Mouse (Mus musculus) lung, postnatal 0 days (tissue): ENCODE results near the gene Metap1d. TPM values are rescaled to one million over a fixed set of nuclear protein-coding genes. Genes with fewer than 3 reads are reported as not detected.
A peak's percentile ranks its signal among the peaks of the same experiment; 100 is the strongest.

Experiments used
- ATAC-seq: fragments of 200-750 bp; cut with Nextera tagmentation; 2 replicates; pipeline ENCODE4 v1.8.0; 2017; ENCODE audit warnings: moderate library complexity
- DNase-seq: peaks from one replicate; pipeline ENCODE4 v3.0.0-alpha.2; 2016; ENCODE audit warnings: low spot score
- H3K27ac ChIP-seq: fragments of 300-500 bp; sonication (generic); 2 replicates; pipeline ENCODE4 v1.5.1; 2014; ENCODE audit warnings: antibody characterized with exemption, mild to moderate bottlenecking, low read length, mixed read lengths
- H3K27me3 ChIP-seq: fragments of 300-500 bp; sonication (generic); replicated peaks from 2 replicates; pipeline ENCODE4 v1.6.1; 2014; ENCODE audit warnings: low read length, mixed read lengths; ENCODE audit not compliant: insufficient read depth
- H3K36me3 ChIP-seq: fragments of 300-500 bp; sonication (generic); 2 replicates; pipeline ENCODE4 v1.6.1; 2014; ENCODE audit warnings: low read length, mixed read lengths; ENCODE audit not compliant: insufficient read depth
- H3K4me1 ChIP-seq: fragments of 300-500 bp; sonication (generic); 2 replicates; pipeline ENCODE4 v1.6.1; 2014; ENCODE audit warnings: antibody characterized with exemption, low read depth, low read length, mixed read lengths; ENCODE audit not compliant: insufficient read depth
- H3K4me2 ChIP-seq: fragments of 300-500 bp; sonication (generic); replicated peaks from 2 replicates; pipeline ENCODE4 v1.6.1; 2014; ENCODE audit warnings: low read depth, mild to moderate bottlenecking, low read length, moderate library complexity, mixed read lengths
- H3K4me3 ChIP-seq: fragments of 300-500 bp; sonication (generic); 2 replicates; pipeline ENCODE4 v1.5.1; 2014; ENCODE audit warnings: low read depth, low read length
- H3K9ac ChIP-seq: fragments of 300-500 bp; sonication (generic); replicated peaks from 2 replicates; pipeline ENCODE4 v1.6.1; 2014; ENCODE audit warnings: low read depth, mild to moderate bottlenecking
- H3K9me3 ChIP-seq: fragments of 300-500 bp; sonication (generic); 2 replicates; pipeline ENCODE4 v1.6.1; 2016; ENCODE audit warnings: low read length, mixed read lengths
- CTCF ChIP-seq: IDR thresholded peaks from 2 replicates; pipeline ENCODE4 v1.5.1; 2016; ENCODE audit warnings: antibody characterized with exemption, mild to moderate bottlenecking
- EP300 ChIP-seq: IDR thresholded peaks from 2 replicates; pipeline ENCODE4 v1.6.1; 2016; ENCODE audit warnings: antibody characterized with exemption, mild to moderate bottlenecking, control low read depth
- WGBS: fragments of 180-500 bp; shearing (Covaris S2); extraction: QIAGEN DNeasy Blood & Tissue Kit; methylation state at CpG from one replicate; pipeline ENCODE4 v1.1.7; 2014; 5-methylcytosine and 5-hydroxymethylcytosine counted together
- polyA plus RNA-seq: library from polyadenylated mRNA; unstranded; fragments of >200 nt; fragmentation: Nextera tagmentation; extraction: Ambion mirVana; gene quantifications from 2 replicates; pipeline ENCODE4 v1.2.1, GENCODE M21; 2015

The Metap1d gene
- polyA plus RNA-seq, 1 experiment from 2014 or later: 15.3 TPM

- no peaks in the 10 kb centered on the region for H3K9me3 ChIP-seq
- peaks cover 84% of the 10 kb centered on the region for H3K27me3 ChIP-seq
- no peak overlapping the region for H3K27ac ChIP-seq
- H3K4me1 ChIP-seq: peaks cover 11% of the 10 kb centered on the region
- H3K4me3 ChIP-seq: no peak overlapping the region
- DNase-seq (no peak), ATAC-seq (no peak)
- H3K36me3 ChIP-seq: no peaks in the 10 kb centered on the region
- TF ChIP-seq CTCF (no peak), EP300 (no peak)
- H3K9ac ChIP-seq: no peak overlapping the region
- WGBS: 2% methylated on average over 61 of the region's 61 CpGs
- no peak overlapping the region for H3K4me2 ChIP-seq
Measured at GRCm38 (mm10) chr2:71544391-71545285, 91.6 kb downstream of the Metap1d start.

DNA sequence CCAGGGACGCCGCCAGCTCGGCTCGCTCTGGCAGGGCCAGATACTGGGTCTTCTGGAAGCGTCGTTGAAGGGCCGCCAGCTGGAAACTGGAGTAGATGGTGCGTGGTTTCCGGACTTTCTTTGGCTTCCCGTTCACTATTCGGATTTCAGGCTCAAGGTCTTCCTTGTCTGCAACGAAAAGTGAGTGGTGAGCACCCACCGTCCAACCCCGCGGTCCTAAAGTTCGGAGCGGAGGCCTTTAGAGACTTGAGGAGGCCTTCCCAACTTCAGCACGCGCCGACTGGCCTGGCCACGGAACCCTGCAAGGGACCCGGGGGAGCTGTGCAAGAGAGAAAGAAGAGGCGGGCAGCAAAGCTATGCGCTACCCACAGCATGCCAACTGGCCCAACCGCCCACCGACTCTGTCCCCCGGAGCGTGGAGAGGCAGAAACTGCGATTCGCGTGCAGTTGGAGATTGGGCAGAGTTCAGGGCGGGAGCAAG lies 92.4 kb downstream of the Metap1d start:
- no peaks in the 10 kb centered on the region for H3K9me3 ChIP-seq
- no peak for TF ChIP-seq CTCF
- no peak for TF ChIP-seq EP300
- ATAC-seq (no peak), DNase-seq (no peak)
- H3K4me1 ChIP-seq: peaks cover 11% of the 10 kb centered on the region
- H3K4me2 ChIP-seq: peak overlapping the region; percentile 55
- no peak overlapping the region; the same call in 1 of the 2 replicates for H3K4me3 ChIP-seq
- H3K9ac ChIP-seq: no peak overlapping the region
- no peak overlapping the region for H3K27ac ChIP-seq
- H3K36me3 ChIP-seq: no peaks in the 10 kb centered on the region
- peaks cover 87% of the 10 kb centered on the region for H3K27me3 ChIP-seq
- WGBS: 4% methylated on average over 32 of the region's 32 CpGs

GRCm38 (mm10) chr2:71545882-71546639 lies 93.0 kb downstream of the Metap1d start:
- peaks cover 11% of the 10 kb centered on the region for H3K4me1 ChIP-seq
- H3K4me3 ChIP-seq: peak overlapping the region; percentile 30
- no peaks in the 10 kb centered on the region for H3K9me3 ChIP-seq
- peak overlapping the region; percentile 55 for H3K4me2 ChIP-seq
- no peaks in the 10 kb centered on the region for H3K36me3 ChIP-seq
- TF ChIP-seq CTCF (no peak), EP300 (no peak)
- DNase-seq (peak; percentile 4), ATAC-seq (no peak)
- H3K27ac ChIP-seq: no peak overlapping the region
- H3K27me3 ChIP-seq: peaks cover 84% of the 10 kb centered on the region
- no peak overlapping the region for H3K9ac ChIP-seq
- under 1% methylated on average over 38 of the region's 59 CpGs for WGBS

GRCm38 (mm10) chr2:71546640-71547071 lies 93.6 kb downstream of the Metap1d start, which contains the start of gene Dlx2:
Gene Dlx2 (minus strand): TSS chr2:71546754.
- under 1% methylated on average over 31 of the region's 37 CpGs for WGBS
- Histone ChIP-seq H3K4me3 (peak within 1 kb of the TSS; percentile 30), H3K4me2 (peak within 1 kb of the TSS; percentile 55), H3K9me3 (no peaks in the 10 kb centered on the region), H3K27me3 (peaks cover 78% of the 10 kb centered on the region), H3K36me3 (no peaks in the 10 kb centered on the region), H3K27ac (no peak within 1 kb of the TSS), H3K9ac (no peak within 1 kb of the TSS), H3K4me1 (peaks cover 8% of the 10 kb centered on the region)
- ATAC-seq (no peak), DNase-seq (no peak)
- no peak for TF ChIP-seq EP300
- TF ChIP-seq CTCF: no peak

- Histone ChIP-seq H3K9ac (no peak overlapping the region), H3K4me1 (peaks cover 8% of the 10 kb centered on the region), H3K27ac (no peak overlapping the region), H3K4me2 (no peak overlapping the region), H3K4me3 (no peak overlapping the region), H3K9me3 (no peaks in the 10 kb centered on the region), H3K27me3 (peaks cover 73% of the 10 kb centered on the region), H3K36me3 (no peaks in the 10 kb centered on the region)
- ATAC-seq (no peak), DNase-seq (peak; percentile 79)
- WGBS: 3% methylated on average over 8 of the region's 8 CpGs
- no peak for TF ChIP-seq EP300
- peak; percentile 85 for TF ChIP-seq CTCF
Measured at GRCm38 (mm10) chr2:71547829-71548228, 94.8 kb downstream of the Metap1d start.

DNA sequence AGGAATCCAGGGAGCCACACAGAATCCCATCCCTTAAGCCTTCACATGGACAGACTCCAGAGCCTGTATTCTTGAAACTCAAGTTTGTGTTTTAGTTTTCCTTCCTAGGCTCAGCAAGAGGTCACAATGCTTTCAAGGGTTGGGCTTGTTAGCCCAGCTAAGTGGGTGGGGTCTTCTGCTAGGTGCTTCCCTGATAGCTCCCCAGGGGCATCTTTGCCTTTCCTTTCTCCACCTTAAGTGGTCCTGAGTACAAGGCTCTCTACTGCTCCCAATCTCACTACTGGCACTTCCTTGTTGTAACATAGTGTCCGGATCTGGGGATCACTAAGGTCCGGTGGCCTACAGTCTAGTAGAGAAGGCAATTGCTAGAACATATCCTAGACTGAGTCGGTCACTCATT lies 97.3 kb downstream of the Metap1d start:
- H3K27ac ChIP-seq: no peak overlapping the region
- no peak overlapping the region for H3K4me2 ChIP-seq
- H3K36me3 ChIP-seq: no peaks in the 10 kb centered on the region
- H3K4me1 ChIP-seq: peaks cover 8% of the 10 kb centered on the region
- H3K9ac ChIP-seq: no peak overlapping the region
- WGBS: 19% methylated on average over 3 of the region's 3 CpGs
- ATAC-seq (no peak), DNase-seq (no peak)
- TF ChIP-seq EP300: no peak
- TF ChIP-seq CTCF: no peak
- no peak overlapping the region for H3K4me3 ChIP-seq
- H3K27me3 ChIP-seq: peaks cover 52% of the 10 kb centered on the region
- no peaks in the 10 kb centered on the region for H3K9me3 ChIP-seq
